Mouse (Mus musculus) 3T3-L1 (cell line): ENCODE measurements around the gene Zfp316.

Experiments used
- DNase-seq: peaks from one replicate; pipeline ENCODE4 v3.0.0-alpha.2; 2015; ENCODE audit warnings: low read depth, low spot score

The Zfp316 gene

GRCm38 (mm10) chr5:143279247-143279646, 9.4 kb upstream of the Zfp316 start:
- no peak for DNase-seq

DNA sequence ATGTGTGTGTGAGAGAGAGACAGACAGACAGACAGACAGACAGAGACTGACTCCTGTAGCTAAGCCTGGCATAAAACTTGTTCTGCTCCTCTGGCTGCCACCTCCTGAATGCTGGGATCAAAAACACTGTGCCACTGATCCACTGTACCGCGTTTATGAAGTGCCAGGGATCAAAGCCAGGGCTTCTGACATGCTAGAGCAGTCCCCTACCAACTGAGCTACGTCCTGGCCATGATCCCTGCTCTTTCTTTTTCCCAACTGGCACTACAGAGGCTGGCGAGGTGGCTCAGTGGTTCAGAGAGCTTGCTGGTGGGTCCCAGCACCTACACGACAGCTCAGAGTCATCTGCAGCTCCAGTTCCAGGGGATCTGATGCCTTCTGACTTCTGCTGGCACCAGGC, 5.9 kb upstream of the Zfp316 start:
- no peak for DNase-seq

- DNase-seq: no peak
Observed at GRCm38 (mm10) chr5:143272540-143273330, 2.9 kb upstream of the Zfp316 start.

DNA sequence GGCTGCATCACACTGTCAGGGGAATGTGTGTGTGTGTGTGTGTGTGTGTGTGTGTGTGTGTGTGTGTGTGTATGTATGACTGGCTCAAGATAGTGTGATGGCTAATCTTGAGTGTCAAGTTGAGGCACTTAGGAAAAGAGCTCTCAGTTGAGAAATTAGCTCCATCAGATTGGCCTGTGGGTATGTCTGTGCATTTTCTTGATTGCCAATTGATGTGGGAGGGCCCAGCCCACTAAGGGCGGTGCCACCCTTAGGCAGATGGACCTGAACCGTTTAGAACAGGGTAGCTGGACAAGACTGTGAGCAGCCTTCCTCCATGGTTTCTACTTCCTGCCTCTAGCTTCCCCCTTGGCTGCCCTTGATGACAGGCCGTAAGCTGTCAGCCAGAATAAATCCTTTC, 2.3 kb upstream of the Zfp316 start:
- DNase-seq: no peak

- peak; percentile 98 for DNase-seq
Observed at GRCm38 (mm10) chr5:143271642-143272041, 1.8 kb upstream of the Zfp316 start.

DNA sequence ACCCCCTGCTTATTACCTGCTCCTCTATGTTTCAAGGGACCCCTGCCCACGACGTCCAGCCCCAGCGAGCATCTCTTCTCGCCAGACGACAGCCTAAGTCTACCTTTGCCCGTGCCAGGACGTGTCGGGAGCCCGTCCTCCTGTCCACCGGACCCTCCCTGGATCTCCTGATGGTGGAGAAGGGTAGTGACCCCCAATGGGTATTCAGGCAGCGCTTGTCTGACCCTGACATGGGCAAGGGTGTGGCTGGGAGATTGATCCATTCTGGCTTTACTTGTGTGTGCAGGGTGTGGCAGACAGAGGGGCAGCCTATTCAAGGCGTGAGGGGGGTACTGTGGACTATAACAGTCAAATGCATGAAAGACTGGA, 313 bp upstream of the Zfp316 start:
- DNase-seq: no peak

DNA sequence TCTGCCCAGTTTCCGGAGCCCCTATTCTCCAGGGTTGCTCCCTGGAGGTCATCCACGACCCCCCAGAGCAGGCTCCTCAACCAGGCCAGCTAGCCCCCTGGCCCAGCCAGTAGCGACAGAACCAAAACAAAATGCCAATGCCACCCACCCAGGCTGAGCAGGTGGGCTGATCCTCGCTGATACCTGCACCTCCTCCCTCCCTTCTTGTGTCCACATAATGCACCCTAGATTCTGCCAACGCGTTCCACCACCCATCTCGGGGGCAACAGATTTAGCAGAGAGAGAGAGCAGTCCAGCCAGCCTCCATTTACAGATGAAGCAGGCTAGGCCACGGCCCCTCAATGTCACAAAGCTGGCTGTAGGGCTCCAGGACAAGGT, 848 bp downstream of the Zfp316 start:
- DNase-seq: no peak

DNA sequence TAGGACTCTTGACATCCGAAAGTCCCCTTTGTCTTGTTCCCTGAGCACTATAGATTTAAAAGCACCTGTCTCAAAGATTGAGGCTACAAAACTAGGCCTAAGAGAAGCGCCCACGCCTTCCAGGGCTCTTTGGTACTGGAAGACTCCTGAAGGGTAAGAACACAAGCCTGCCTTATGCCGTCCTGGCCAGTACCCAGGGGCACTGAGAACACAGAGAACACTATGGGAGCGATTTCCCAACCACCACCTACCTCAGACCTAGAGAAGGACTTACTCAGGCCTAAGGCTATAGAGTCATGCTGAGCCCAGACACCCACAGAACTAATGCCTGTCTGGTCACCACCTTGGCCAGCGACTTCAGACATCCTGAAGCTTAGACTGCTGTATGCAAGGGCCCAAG, 3.0 kb downstream of the Zfp316 start:
- no peak for DNase-seq

DNA sequence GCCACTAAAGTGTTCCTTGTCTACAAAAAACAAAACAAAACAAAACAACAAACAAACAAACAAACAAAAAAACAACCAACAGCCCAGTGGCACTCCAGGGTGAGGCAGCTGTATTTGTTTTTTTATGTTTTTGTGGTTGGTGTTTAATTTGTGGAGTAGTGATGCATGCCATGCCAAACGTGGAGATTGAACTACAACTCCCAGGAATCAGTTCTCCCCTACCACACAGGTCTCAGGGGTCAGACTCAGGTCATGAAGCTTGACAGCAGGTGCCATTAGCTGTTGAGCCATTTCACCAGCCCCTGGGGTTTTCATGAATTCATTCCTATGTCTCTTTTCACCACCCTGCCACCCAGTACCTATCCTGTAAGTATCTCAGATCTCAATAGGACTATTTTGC, 4.4 kb downstream of the Zfp316 start:
- no peak for DNase-seq

GRCm38 (mm10) chr5:143264689-143265088, 5.1 kb downstream of the Zfp316 start:
- peak; percentile 55 for DNase-seq

DNA sequence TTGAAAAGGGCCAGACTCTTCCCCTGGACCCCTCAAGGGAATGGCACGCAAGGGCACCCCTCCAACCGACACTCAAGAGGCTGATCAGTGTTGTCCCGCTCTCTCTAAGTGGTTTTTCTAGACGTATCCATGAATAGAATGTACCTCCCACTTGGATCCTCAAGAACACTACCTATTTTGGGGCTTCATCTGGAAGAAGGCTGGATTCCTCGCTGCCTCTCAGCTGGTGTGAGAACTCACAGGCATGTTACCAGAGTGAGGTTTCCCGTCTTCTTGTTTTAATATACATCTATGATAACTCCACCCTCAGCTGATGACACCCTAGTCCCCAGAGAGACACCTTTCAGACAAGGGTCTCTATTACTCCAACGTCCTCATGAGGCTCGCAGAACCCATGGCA, 8.2 kb downstream of the Zfp316 start:
- no peak for DNase-seq

DNA sequence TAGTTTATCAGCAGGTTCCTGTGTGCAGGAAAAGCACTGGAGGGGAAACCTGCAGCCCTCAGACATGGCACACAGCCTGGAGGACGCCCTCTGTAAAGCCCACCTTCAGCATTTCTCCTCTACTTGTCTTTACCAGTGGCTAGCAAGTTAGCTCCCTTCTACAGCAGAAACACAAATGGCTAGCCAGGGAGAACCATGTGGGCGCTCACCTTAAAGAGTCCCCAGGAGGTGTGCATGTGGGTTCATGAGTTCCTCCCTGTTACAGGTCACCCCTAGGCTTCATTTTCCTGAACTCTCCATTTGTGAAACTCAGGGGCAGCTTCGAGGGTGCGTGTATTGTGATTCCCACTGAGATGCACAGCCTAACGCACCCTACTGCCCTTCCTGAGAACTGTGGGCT, 14.0 kb downstream of the Zfp316 start:
- no peak for DNase-seq

DNA sequence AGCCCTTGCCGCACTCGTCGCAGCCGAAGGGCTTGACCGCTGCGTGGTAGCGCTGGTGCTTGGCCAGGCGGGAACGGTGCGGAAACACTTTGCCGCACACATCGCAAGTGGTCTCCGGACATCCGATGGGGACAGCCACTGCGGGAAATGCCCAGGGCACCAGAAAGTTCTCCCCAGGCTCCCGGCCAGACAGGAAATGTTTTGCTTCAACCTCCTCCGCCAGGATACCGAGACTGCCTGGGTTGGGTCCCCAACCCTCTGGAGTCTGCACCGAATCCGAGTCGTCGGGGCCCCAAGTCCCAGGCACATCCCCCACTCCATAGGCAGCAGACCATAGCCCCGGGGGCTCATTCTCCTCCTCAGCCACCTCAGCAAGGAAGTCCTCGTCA, 14.7 kb downstream of the Zfp316 start:
- no peak for DNase-seq

DNA sequence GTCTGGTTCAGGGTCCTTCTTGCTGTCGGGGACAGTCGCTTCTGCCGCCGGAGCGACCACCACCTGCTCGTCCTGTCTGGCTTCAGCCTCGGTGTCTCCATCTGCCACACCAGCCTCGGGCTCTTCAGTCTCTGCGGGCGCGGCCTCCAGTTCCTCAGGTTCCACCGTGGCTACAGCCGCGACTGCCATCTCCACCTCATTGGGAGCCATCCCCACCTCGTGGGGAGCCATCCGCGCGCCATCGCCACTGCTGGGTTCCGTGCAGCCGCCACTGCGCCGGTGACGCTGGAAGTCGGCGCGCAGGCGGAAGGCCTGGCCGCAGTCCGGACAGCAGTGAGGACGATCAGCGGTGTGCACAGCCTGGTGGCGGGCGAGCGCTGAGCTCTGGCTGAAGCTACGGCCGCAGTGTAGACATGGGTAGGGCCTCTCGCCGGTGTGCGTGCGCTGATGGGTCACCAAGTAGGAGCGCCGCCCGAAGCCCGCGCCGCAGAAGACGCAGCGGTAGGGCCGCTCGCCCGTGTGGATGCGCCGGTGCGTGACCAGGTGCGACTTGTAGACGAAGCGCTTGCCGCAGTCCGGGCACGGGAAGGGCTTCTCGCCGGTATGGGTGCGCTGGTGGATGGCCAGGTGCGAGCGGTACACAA, 15.2 kb downstream of the Zfp316 start:
- no peak for DNase-seq

DNA sequence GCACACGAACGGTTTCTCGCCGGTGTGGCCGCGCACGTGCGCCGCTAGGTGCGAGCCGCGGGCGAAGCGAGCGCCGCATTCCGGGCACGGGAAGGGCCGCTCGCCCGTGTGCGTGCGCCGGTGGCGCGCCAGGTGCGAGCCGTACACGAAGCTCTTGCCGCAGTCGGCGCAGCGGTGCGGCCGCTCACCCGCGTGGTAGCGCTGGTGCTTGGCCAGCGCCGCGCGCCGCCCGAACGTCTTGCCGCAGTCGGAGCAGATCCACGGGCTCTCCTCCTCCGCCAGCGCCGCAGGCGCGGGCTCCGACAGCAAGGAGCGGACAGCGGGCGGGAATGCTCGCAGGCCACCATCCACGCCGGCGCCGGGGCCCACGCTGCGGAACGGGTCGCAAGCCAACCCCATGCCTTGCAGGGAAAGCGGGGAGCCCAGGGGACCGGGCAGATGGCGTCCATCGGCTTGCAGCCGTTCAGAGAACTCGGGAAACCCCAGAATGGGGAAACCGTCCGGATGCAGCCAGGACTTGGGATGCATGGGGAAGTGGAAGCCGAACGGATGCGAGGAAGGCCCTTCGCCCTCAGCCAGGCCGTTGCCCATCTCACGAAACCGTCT, 15.8 kb downstream of the Zfp316 start:
- no peak for DNase-seq

DNA sequence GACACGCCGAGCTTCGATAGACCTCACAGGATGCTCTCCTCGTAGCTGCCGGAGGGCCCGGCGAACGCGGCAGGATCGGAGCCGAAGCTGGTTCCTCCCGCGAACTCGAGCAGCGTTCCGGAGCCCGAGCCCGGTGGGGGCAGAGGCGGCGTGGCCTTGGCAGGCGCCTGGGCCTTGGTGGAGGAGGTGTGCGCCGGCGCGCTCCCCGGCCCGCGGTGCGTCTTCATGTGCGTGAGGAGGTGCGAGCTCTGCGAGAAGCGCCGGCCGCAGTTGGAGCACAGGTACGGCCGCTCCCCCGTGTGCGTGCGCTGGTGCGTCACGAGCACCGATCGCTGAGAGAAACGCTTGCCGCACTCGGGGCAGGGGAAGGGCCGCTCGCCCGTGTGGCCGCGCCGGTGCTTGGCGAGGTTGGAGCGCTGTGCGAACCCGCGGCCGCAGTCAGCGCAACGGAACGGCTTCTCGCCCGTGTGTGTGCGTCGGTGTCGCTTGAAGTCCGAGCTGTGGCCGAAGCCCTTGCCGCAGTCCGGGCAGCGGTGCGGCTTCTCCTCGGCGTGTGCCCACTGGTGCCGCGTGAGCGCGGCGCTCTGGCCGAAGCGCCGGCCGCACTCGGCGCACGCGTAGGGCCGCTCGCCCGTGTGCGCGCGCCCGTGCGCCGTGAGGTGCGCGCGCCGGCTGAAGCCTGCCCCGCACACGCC, 16.5 kb downstream of the Zfp316 start:
- no peak for DNase-seq

GRCm38 (mm10) chr5:143252791-143253185, 17.0 kb downstream of the Zfp316 start:
- DNase-seq: no peak

- no peak for DNase-seq
Observed at GRCm38 (mm10) chr5:143252039-143252438, 17.8 kb downstream of the Zfp316 start.

- no peak for DNase-seq
Observed at GRCm38 (mm10) chr5:143244926-143245325, 24.9 kb downstream of the Zfp316 start.

- DNase-seq: peak; percentile 51
Observed at GRCm38 (mm10) chr5:143236036-143236435, 33.8 kb downstream of the Zfp316 start.

- DNase-seq: peak; percentile 98
Observed at GRCm38 (mm10) chr5:143235028-143235693, 34.7 kb downstream of the Zfp316 start, which contains the start of gene Zfp12. TSS of gene Zfp12 (plus strand) at chr5:143235163.

GRCm38 (mm10) chr5:143226790-143227189, 43.0 kb downstream of the Zfp316 start, which contains the start of gene Spdye4a:
TSS of gene Spdye4a (minus strand) at chr5:143226890.
- DNase-seq: no peak
